Mouse (Mus musculus) liver, embryonic 16.5 days (tissue): ENCODE data around the gene Txnip. TPM values are rescaled to one million over a fixed set of nuclear protein-coding genes. Genes with fewer than 3 reads are reported as not detected.
A peak's percentile ranks its signal among the peaks of the same experiment; 100 is the strongest.

Experiments
- ATAC-seq: fragments of 200-750 bp; cut with Nextera tagmentation; 2 replicates; pipeline ENCODE4 v1.8.0; 2017; ENCODE audit warnings: low read depth, mild to moderate bottlenecking, moderate number of reproducible peaks, moderate library complexity
- H3K27ac ChIP-seq: fragments of 300-500 bp; sonication (generic); 2 replicates; pipeline ENCODE4 v1.5.1; 2014; ENCODE audit warnings: mild to moderate bottlenecking, low read length
- H3K27me3 ChIP-seq: fragments of 300-500 bp; sonication (generic); 2 replicates; pipeline ENCODE4 v1.6.1; 2014; ENCODE audit warnings: low read depth, low read length, mixed read lengths; ENCODE audit not compliant: control insufficient read depth, insufficient read depth
- H3K36me3 ChIP-seq: fragments of 300-500 bp; sonication (generic); 2 replicates; pipeline ENCODE4 v1.6.1; 2014; ENCODE audit warnings: mild to moderate bottlenecking; ENCODE audit not compliant: control insufficient read depth, insufficient read depth
- H3K4me1 ChIP-seq: fragments of 300-500 bp; sonication (generic); 2 replicates; pipeline ENCODE4 v1.6.1; 2014; ENCODE audit warnings: low read depth, low read length, mixed read lengths; ENCODE audit not compliant: control insufficient read depth
- H3K4me2 ChIP-seq: fragments of 300-500 bp; sonication (generic); 2 replicates; pipeline ENCODE4 v1.6.1; 2014; ENCODE audit warnings: low read depth, low read length, mixed read lengths
- H3K4me3 ChIP-seq: fragments of 300-500 bp; sonication (generic); 2 replicates; pipeline ENCODE4 v1.5.1; 2014; ENCODE audit warnings: low read depth, mild to moderate bottlenecking, low read length
- H3K9ac ChIP-seq: fragments of 300-500 bp; sonication (generic); 2 replicates; pipeline ENCODE4 v1.6.1; 2014; ENCODE audit warnings: low read depth, low read length
- H3K9me3 ChIP-seq: fragments of 300-500 bp; sonication (generic); replicated peaks from 2 replicates; pipeline ENCODE4 v1.6.1; 2016; ENCODE audit warnings: low read length; ENCODE audit not compliant: control insufficient read depth
- WGBS: fragments of 180-500 bp; shearing (Covaris S2); extraction: QIAGEN DNeasy Blood & Tissue Kit; methylation state at CpG from one replicate; pipeline ENCODE4 v1.1.7; 2014; ENCODE audit not compliant: insufficient replicate concordance; 5-methylcytosine and 5-hydroxymethylcytosine counted together
- polyA plus RNA-seq: library from polyadenylated mRNA; unstranded; fragments of >200 nt; fragmentation: Nextera tagmentation; extraction: Ambion mirVana; gene quantifications from 2 replicates; pipeline ENCODE4 v1.2.1, GENCODE M21; 2015

Gene Txnip
- polyA plus RNA-seq, 1 experiment from 2014 or later: 51.2 TPM

DNA sequence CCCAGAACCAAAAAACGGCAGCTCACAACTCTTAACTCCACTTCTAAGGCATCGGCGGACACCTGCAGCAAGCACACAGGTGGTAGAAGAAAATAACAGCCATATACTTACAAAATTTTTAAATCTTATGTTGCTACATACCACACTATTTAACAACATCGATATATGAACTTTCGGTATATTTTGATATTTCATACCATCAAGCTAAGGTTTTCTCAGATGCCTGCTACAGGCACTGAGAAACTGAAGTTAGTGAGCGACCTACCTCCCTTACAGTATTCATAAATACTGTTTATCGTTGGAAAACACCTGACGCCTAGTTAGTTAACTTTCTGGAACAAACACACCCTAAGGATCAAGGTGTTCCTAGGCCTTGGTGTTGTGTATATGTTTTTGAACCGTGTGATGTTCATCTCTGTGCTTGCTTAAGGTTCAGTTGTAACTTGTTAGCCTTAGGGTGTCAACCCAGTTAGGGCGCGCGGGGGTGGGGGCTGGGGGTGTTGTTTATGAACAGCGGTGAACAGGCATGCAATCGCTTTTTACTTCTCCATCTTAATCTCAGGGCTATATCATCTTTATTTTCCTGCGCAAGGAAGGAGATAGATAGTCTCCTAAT, 1.6 kb upstream of the Txnip start:
- no peak overlapping the region; the same call in 1 of the 2 replicates for H3K9ac ChIP-seq
- no peak for ATAC-seq
- peak overlapping the region; percentile 66 for H3K4me3 ChIP-seq
- peaks cover 26% of the 10 kb centered on the region for H3K4me1 ChIP-seq
- H3K27me3 ChIP-seq: no peaks in the 10 kb centered on the region
- peaks cover 17% of the 10 kb centered on the region for H3K36me3 ChIP-seq
- WGBS: 58% methylated on average over 15 of the region's 15 CpGs
- no peaks in the 10 kb centered on the region for H3K9me3 ChIP-seq
- H3K4me2 ChIP-seq: peak overlapping the region; percentile 95
- no peak overlapping the region for H3K27ac ChIP-seq

DNA sequence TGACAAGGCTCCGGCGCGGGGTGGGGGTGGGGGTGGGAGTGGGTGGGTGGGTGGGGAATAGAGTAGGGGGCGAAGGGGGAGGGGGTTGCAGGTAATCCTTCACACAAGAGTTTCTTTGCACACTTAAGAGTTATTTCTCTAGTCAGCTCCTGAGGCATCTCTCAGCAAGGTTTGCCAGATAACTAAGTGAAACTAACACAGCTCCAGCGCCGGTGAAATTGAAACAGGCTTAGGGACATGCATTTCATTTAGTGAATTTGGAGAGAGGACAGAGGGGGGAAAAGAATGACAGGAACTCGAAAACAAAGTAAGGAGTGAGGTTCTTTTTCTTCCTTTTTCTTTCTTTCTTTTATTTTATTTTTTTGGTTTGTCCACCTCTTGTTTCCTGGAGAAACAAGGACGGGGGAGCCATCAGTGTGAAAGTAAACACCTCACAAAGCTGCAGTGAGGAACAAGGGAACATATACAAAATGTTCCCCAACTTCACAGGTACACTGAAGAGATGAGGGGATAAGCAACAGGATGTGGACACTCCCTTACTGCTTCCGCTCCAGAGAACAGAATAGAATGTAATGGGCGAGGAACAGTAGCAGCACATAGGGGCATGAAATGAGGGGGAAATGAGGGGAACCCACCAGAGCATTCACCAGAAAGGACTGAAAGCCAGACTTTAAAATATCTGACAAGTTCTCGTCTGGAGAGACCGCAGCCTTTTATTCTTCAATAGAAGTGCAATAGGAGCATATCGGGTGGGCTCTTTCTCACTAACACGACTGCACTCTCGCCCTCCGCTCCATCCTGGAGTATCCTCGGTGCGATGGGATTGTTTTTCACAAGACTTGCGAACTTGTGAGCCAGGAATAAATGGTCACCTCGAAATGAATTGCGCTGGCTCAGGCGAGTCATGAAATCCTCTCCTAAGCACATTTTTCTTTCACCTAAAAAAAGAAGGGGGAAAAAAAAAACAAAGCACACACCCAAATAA, 814 bp upstream of the Txnip start:
- H3K4me1 ChIP-seq: peaks cover 30% of the 10 kb centered on the region
- peak overlapping the region; percentile 95 for H3K4me2 ChIP-seq
- ATAC-seq: no peak
- peak overlapping the region; percentile 78 for H3K27ac ChIP-seq
- no peaks in the 10 kb centered on the region for H3K27me3 ChIP-seq
- peak overlapping the region; percentile 66 for H3K4me3 ChIP-seq
- peaks cover 21% of the 10 kb centered on the region for H3K36me3 ChIP-seq
- peak overlapping the region; percentile 81 for H3K9ac ChIP-seq
- H3K9me3 ChIP-seq: no peaks in the 10 kb centered on the region
- 2% methylated on average over 22 of the region's 22 CpGs for WGBS

DNA sequence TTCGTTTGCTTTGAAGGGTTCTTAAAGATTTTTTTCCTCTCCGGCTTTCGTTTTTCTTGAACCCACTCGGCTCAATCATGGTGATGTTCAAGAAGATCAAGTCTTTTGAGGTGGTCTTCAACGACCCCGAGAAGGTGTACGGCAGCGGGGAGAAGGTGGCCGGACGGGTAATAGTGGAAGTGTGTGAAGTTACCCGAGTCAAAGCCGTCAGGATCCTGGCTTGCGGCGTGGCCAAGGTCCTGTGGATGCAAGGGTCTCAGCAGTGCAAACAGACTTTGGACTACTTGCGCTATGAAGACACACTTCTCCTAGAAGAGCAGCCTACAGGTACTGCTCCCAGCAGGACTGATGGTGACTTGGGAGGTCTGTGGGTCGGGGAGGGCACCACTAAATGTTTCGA, 402 bp downstream of the Txnip start:
- Histone ChIP-seq H3K36me3 (peaks cover 21% of the 10 kb centered on the region), H3K4me2 (peak overlapping the region; percentile 95), H3K4me3 (peak overlapping the region; percentile 66), H3K9me3 (no peaks in the 10 kb centered on the region), H3K4me1 (peaks cover 30% of the 10 kb centered on the region), H3K27ac (peak overlapping the region; percentile 78), H3K27me3 (no peaks in the 10 kb centered on the region), H3K9ac (peak overlapping the region; percentile 70)
- under 1% methylated on average over 17 of the region's 17 CpGs for WGBS
- ATAC-seq: peak; percentile 2

DNA sequence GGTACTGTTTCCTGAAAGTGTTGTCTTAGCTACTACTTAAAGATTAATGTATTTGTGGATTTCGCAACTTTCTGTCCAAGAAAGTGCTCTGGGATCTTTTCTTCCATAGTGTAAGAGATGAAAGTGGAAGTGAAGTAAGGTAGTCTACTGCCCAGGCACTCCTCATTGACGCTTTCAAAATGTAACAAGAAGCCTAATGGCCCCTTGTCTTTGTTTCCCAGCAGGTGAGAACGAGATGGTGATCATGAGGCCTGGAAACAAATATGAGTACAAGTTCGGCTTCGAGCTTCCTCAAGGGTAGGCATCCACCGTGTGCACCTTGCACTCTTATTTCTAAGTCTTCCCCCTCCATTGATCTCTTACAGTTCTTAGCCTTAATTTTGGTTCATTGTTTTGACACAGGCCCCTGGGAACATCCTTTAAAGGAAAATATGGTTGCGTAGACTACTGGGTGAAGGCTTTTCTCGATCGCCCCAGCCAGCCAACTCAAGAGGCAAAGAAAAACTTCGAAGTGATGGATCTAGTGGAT, 975 bp downstream of the Txnip start:
- Histone ChIP-seq H3K36me3 (peaks cover 21% of the 10 kb centered on the region), H3K4me2 (peak overlapping the region; percentile 95), H3K27me3 (no peaks in the 10 kb centered on the region), H3K4me3 (peak overlapping the region; percentile 66), H3K9ac (peak overlapping the region; percentile 70), H3K4me1 (peaks cover 32% of the 10 kb centered on the region), H3K9me3 (no peaks in the 10 kb centered on the region), H3K27ac (peak overlapping the region; percentile 78)
- WGBS: 14% methylated on average over 10 of the region's 10 CpGs
- no peak for ATAC-seq

DNA sequence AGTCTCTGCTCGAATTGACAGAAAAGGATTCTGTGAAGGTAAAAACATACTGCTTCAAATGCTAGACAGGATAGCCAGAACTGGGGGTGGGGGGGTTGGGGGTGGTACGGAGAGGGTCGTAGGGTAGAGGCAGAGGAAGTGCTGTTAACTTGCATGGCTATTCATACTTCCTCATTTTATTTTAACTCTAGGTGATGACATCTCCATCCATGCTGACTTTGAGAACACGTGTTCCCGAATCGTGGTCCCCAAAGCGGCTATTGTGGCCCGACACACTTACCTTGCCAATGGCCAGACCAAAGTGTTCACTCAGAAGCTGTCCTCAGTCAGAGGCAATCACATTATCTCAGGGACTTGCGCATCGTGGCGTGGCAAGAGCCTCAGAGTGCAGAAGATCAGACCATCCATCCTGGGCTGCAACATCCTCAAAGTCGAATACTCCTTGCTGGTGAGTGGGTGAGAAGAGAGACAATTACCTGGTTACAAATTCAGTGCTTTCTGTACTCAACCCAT, 1.7 kb downstream of the Txnip start:
- H3K9ac ChIP-seq: peak overlapping the region; percentile 70

DNA sequence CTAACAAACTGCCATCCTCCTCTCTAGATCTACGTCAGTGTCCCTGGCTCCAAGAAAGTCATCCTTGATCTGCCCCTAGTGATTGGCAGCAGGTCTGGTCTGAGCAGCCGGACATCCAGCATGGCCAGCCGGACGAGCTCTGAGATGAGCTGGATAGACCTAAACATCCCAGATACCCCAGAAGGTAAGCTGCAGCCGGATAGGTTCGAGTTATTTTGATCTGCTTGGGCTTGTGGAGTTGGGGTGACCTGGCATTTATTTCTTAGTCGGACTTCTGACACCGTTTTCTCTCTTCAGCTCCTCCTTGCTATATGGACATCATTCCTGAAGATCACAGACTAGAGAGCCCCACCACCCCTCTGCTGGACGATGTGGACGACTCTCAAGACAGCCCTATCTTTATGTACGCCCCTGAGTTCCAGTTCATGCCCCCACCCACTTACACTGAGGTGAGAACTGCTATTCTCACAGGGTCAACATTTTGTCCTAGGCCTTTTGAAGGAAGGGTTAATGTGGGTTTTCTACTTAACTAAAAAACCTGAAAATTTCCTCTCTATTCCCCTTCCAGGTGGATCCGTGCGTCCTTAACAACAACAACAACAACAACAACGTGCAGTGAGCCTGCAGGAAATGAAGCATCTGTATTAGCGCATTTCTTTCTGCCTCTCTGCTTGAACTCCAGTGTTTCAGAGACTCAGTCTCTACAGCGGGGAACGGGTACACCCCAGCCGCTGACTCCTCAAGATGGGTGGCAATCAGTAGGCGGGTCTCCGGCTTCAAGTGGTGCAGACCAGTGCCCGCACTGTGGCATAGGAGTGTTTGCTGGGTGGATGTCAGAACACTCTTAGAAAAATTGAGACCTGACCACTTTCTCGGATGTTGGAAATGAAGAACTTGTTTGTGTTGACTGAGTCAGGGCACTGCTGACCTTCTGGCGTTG, 2.4 kb downstream of the Txnip start:
- Histone ChIP-seq H3K4me3 (peak overlapping the region; percentile 66), H3K27me3 (no peaks in the 10 kb centered on the region), H3K27ac (peak overlapping the region; percentile 58; the same call in 1 of the 2 replicates), H3K9ac (peak overlapping the region; percentile 70), H3K4me2 (peak overlapping the region; percentile 95), H3K36me3 (peaks cover 21% of the 10 kb centered on the region), H3K4me1 (peaks cover 42% of the 10 kb centered on the region), H3K9me3 (no peaks in the 10 kb centered on the region)
- WGBS: 36% methylated on average over 23 of the region's 23 CpGs
- ATAC-seq: no peak

More for the DNA sequence above, 1.7 kb downstream of the Txnip start:
- Histone ChIP-seq H3K9me3 (no peaks in the 10 kb centered on the region), H3K4me2 (peak overlapping the region; percentile 95), H3K27me3 (no peaks in the 10 kb centered on the region), H3K4me1 (peaks cover 39% of the 10 kb centered on the region), H3K4me3 (peak overlapping the region; percentile 66), H3K36me3 (peaks cover 21% of the 10 kb centered on the region), H3K27ac (peak overlapping the region; percentile 29; the same call in 1 of the 2 replicates)
- WGBS: 11% methylated on average over 12 of the region's 12 CpGs
- no peak for ATAC-seq

DNA sequence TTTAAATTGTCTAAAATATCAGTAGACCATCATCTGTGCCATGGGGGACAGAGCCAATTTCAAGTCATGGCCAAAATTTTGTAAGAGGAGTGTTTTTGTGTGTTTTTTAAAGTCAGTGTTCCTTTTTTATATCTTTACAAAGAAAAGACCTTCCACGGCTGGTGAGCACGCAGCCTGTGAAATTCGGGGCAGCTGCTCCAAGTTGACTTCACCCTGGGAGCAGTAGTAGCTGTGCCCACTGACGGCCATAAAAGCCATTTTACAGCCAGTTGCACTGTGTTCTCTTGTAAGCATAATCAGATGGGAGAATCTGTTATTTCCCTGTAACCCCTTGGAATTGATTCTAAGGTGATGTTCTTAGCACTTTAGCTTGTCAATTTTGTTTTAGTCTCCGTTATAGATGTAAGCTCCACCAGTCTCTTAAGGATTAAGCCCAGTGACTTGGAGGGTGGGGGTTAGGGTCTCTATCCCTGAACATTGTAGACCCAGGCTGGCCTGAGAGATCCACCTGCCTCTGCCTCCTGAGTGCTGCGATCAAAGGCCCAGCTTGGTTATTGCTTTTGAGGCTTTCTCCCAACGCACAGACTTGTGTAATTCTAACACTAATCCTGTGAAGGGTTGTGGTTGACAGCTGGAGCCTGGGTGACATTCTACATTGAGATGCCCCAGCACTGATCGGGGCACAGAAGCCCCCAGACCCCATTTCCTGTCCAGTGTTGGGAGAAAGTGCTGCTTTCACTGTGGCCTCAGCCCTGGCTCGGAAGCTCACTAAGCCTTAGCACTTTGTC, 3.3 kb downstream of the Txnip start:
- Histone ChIP-seq H3K4me2 (peak overlapping the region; percentile 95), H3K36me3 (peaks cover 21% of the 10 kb centered on the region), H3K9ac (peak overlapping the region; percentile 70; the same call in 1 of the 2 replicates), H3K27me3 (no peaks in the 10 kb centered on the region), H3K27ac (peak overlapping the region; percentile 15; the same call in 1 of the 2 replicates), H3K4me3 (peak overlapping the region; percentile 66), H3K9me3 (no peaks in the 10 kb centered on the region), H3K4me1 (peaks cover 42% of the 10 kb centered on the region)
- ATAC-seq: no peak
- WGBS: 70% methylated on average over 9 of the region's 9 CpGs
